Comparison of ENCODE assay signal across 25 mouse cellular contexts in genomic region chr12:54213230-54213629, GRCm38 (mm10). TPM values are rescaled to one million over a fixed set of nuclear protein-coding genes. Genes with fewer than 3 reads are reported as not detected.
DNase-seq lines count a peak whose midpoint lies in the region; ATAC-seq lines count a peak whose summit lies in the region.
"Had no signal": no experiment of that assay in that cellular context is flagged by ENCODE, and none has a peak within 500 bp of the region (broad histone marks: within the 10 kb centered on the region; RNA-seq: fewer than 3 reads in every experiment).

No protein-coding gene starts in this region.

- no peaks in the 10 kb centered on the region for H3K36me3 ChIP-seq in intestine, embryonic 15.5 days
- H3K36me3 ChIP-seq: embryonic facial prominence, embryonic 12.5 days; embryonic facial prominence, embryonic 15.5 days; forebrain, embryonic 12.5 days; forebrain, embryonic 15.5 days; hindbrain, embryonic 10.5 days; hindbrain, embryonic 13.5 days had no signal

- no peak for ATAC-seq in intestine, embryonic 15.5 days
- peak; percentile 88 for ATAC-seq in megakaryocyte, adult 5-6 weeks (ENCODE audit: poor library complexity, severe bottlenecking)
- ATAC-seq: activated CD4-positive, CD25-positive, alpha-beta regulatory T cell, adult 4 months; forebrain, embryonic 15.5 days; hindbrain, embryonic 16.5 days had no signal

- H3K4me3 ChIP-seq in intestine, embryonic 15.5 days (replicated peaks) = no peak overlapping the region
- H3K4me3 ChIP-seq: embryonic facial prominence, embryonic 12.5 days; embryonic facial prominence, embryonic 15.5 days; forebrain, embryonic 12.5 days; forebrain, embryonic 15.5 days; hindbrain, embryonic 10.5 days; hindbrain, embryonic 13.5 days had no signal

- H3K4me2 ChIP-seq in intestine, embryonic 15.5 days (replicated peaks) = no peak overlapping the region
- H3K4me2 ChIP-seq: embryonic facial prominence, embryonic 12.5 days; embryonic facial prominence, embryonic 15.5 days; forebrain, embryonic 12.5 days; forebrain, embryonic 15.5 days; heart, embryonic 11.5 days; hindbrain, embryonic 13.5 days had no signal

- H3K9ac ChIP-seq in intestine, embryonic 15.5 days = no peak overlapping the region
- H3K9ac ChIP-seq: embryonic facial prominence, embryonic 12.5 days; embryonic facial prominence, embryonic 15.5 days; forebrain, embryonic 12.5 days; forebrain, embryonic 15.5 days; hindbrain, embryonic 13.5 days had no signal

- DNase-seq in 416B (ENCODE audit: low read depth) (peak; percentile 4), adipocyte (ENCODE audit: low spot score) (peak; percentile 46)
- no peak for DNase-seq in natural killer cell, adult 2 months (ENCODE audit: low spot score in 2 of 2)
- DNase-seq in lung, postnatal 36 days = no peak
- DNase-seq in layer of hippocampus, postnatal 25 days (ENCODE audit: extremely low spot score in 1 of 2, low spot score in 1 of 2) = no peak
- no peak for DNase-seq in urinary bladder, adult 2 months (ENCODE audit: low spot score)
- DNase-seq: adrenal gland, postnatal 10 days; adrenal gland, postnatal 36 days; cerebellum, adult 11 months; cerebellum, adult 2 months; cerebellum, adult 9-11 months; cerebellum, postnatal 25 days; gastrocnemius, postnatal 25 days; heart, postnatal 36 days had no signal

- H3K27me3 ChIP-seq in intestine, embryonic 15.5 days (replicated peaks) = no peaks in the 10 kb centered on the region
- H3K27me3 ChIP-seq: embryonic facial prominence, embryonic 12.5 days; embryonic facial prominence, embryonic 15.5 days; forebrain, embryonic 12.5 days; forebrain, embryonic 15.5 days had no signal

- H3K9me3 ChIP-seq in intestine, embryonic 15.5 days = no peaks in the 10 kb centered on the region
- H3K9me3 ChIP-seq: embryonic facial prominence, embryonic 12.5 days; embryonic facial prominence, embryonic 15.5 days; forebrain, embryonic 12.5 days; forebrain, embryonic 15.5 days; hindbrain, embryonic 10.5 days; hindbrain, embryonic 13.5 days had no signal

- H3K4me1 ChIP-seq in intestine, embryonic 15.5 days (replicated peaks) = peaks cover 11% of the 10 kb centered on the region
- H3K4me1 ChIP-seq: embryonic facial prominence, embryonic 12.5 days; embryonic facial prominence, embryonic 15.5 days; forebrain, embryonic 12.5 days; forebrain, embryonic 15.5 days; hindbrain, embryonic 13.5 days had no signal

- WGBS in intestine, embryonic 15.5 days = 65% methylated on average over 5 of the region's 5 CpGs

- H3K27ac ChIP-seq in intestine, embryonic 15.5 days = peak overlapping the region; percentile 72
- H3K27ac ChIP-seq: embryonic facial prominence, embryonic 12.5 days; embryonic facial prominence, embryonic 15.5 days; forebrain, embryonic 12.5 days; forebrain, embryonic 15.5 days; hindbrain, embryonic 10.5 days; hindbrain, embryonic 13.5 days had no signal

RNA-seq across cellular contexts. Expression of gene Egln3, which starts 9.6 kb away (rescaled TPM):
- polyA plus RNA-seq in intestine, embryonic 15.5 days (2015; fragmentation: Nextera tagmentation; extraction: Ambion mirVana) = 54.2 and 57.9 TPM in 2 replicates
- 3.3 and 3.6 TPM in 2 replicates for total RNA-seq in megakaryocyte, adult 5-6 weeks (2015)
- 1.7 and 1.9 TPM in 2 replicates for total RNA-seq in megakaryocyte, adult 5-6 weeks (2017)
- 1 to 10 TPM; 5.3 to 5.8 TPM for total RNA-seq in layer of hippocampus, postnatal 25 days (2021)
- polyA plus RNA-seq in urinary bladder, adult 2 months (2012; rRNA removed) = 37.1 and 41.7 TPM in 2 replicates

Comparison
In these comparisons a context has a peak if more than half of its experiments do, and no peak if none do; other contexts are left out.
1. DNase-seq: peak in 416B (single experiment) and adipocyte (single experiment); none in natural killer cell, adult 2 months (0 of 2), lung, postnatal 36 days (single experiment), layer of hippocampus, postnatal 25 days (0 of 2) and urinary bladder, adult 2 months (single experiment).